Mouse (Mus musculus) heart, adult 2 months (tissue): Measurements from ENCODE around the gene Yars.

Experiments used
- CTCF ChIP-seq: fragments of 200-600 bp; IDR thresholded peaks from 2 replicates; pipeline ENCODE4 v1.8.1; 2022; ENCODE audit warnings: antibody characterized with exemption, mild to moderate bottlenecking, moderate library complexity
- POLR2A ChIP-seq: fragments of 200-500 bp; IDR thresholded peaks from 2 replicates; pipeline ENCODE4 v1.6.1; 2011; ENCODE audit warnings: mild to moderate bottlenecking, low read depth, low read length, control low read depth; ENCODE audit not compliant: insufficient read depth

- no peak for TF ChIP-seq CTCF
- TF ChIP-seq POLR2A: no peak
Observed at GRCm38 (mm10) chr4:129197514-129197913, 8.0 kb downstream of the Yars start.
